Mouse (Mus musculus) frontal cortex, postnatal 10 days (tissue): ENCODE data around the gene Cd209a.
"Not testable (repeated sequence)": the region's sequence is repeated elsewhere in the genome, so short reads cannot be mapped to it uniquely, and the experiment has no call there.

Experiments
- DNase-seq, 2 experiments: peaks; one replicate each; pipeline ENCODE4 v3.0.0; 2022; ENCODE audit warnings: low spot score in 2 of 2, mixed read lengths in 1 of 2

Cd209a gene

DNA sequence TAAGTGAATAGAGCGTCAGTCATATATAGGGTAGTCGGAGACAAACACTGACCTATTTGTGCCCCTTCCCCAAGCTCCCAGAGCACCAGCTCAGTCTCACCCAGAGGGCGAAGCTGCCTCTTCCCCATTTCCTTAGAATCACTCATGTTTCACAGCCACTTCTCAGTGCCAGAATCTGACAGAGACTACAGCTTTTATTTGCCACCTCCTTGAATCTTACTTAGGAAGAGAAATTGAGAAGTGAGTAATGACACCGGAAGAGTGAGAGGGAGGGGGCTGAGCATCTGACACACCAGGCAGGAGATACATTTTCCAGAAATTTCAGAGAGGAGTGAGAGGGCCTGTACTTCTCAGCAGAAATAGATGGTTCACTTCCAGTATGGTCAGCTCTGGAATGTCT lies at the start of gene Cd209a:
Gene Cd209a (minus strand): TSS at position 224 of the 400 bp plus-strand sequence.
- DNase-seq, result no peak

DNA sequence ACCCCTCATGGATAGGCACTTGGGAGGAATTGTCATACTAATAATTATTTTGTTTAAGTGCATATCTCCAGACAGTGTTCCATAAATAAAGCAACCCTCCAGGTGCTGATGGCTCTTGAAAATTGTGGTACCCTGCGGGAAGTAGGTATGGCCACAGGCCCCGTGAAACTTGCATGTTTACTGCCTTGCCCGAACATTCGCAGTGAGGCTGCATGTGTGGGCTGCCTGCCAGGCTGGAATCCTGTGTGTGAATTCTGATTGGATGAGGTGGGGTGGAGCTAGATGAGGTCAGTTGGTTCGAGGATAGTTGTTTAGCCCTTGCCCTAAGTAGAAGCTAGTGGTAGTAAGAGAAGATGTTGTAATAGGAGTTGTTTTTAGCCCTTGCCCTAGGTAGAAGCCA lies 19.9 kb upstream of the Cd209a start:
- DNase-seq, result not testable (repeated sequence)

DNA sequence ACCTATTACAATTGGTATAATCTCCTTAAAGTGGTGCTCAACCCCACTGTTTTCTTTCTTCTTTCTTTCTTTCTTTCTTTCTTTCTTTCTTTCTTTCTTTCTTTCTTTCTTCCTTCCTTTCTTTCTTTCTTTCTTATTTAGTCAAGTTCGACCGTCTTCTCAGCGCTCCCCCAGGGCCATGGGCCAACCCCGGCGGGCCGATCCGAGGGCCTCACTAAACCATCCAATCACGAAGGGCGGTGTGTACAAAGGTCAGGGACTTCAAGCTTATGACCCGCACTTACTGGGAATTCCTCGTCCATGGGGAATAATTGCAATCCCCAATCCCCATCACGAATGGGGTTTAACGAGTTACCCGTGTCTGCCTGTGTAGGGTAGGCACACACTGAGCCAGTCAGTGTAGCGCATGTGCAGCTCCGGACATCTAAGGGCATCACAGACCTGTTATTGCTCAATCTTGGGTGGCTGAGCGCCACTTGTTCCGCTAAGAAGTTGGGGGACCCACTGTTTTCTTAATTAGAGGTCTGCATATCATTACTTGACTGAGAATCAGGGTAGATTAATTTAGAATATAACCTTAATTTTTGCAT lies 5.6 kb upstream of the Cd209a start:
- peak in 1 of 2 experiments; percentile 26 for DNase-seq

DNA sequence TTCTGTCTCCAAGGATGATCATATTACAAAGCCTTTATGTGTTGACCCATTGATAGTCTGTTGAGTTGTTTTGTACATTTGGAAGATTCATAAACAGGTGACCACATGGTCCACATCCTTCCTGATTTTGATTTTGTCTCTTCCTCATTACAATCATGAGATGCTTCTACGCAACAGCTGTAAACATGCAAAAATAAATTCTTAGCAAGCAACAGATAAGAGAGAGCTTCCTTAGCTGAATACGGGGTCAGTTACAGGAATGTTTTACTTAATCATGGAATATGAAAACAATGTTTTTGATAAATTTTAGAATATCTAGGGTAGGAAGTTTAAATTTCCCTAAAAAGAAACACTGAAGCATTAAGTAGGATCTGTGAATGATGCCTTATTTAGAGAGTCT lies 11.8 kb downstream of the Cd209a start:
- no peak for DNase-seq

DNA sequence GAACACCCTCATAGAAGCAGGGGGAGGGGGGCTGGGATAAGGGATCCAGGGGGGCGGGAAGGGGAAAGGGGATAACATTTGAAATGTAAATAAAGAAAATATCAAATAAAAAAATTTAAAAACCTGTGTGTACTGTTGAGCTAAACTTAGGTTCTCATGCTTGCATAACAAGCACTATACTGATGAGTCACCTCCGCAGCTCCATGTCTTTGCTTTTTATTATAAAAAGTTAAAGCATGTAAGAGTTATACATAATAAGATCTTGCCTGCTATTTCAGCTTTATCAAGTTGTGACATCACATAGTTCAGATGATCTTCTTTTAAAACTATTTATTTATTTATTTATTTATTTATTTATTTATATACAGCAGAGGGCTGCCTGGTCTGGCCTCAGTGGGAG lies 13.2 kb downstream of the Cd209a start:
- DNase-seq, result no peak

DNA sequence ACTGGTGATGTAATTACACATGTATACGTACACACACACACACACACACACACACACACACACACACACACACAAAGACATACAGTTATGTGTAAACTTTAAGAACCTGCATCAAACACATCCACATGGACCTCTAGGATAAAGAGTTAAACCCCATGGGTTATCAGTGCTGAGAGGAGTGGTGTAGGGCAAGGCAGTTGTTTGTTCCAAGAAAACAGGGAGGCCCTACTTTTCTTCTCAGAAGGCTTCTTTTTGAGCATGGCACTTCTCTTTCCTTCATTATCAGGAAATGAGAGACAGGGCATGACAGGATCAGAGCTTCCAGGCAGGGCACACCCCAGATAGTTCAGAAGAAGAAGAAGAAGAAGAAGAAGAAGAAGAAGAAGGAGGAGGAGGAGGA lies 14.7 kb downstream of the Cd209a start:
- no peak for DNase-seq

DNA sequence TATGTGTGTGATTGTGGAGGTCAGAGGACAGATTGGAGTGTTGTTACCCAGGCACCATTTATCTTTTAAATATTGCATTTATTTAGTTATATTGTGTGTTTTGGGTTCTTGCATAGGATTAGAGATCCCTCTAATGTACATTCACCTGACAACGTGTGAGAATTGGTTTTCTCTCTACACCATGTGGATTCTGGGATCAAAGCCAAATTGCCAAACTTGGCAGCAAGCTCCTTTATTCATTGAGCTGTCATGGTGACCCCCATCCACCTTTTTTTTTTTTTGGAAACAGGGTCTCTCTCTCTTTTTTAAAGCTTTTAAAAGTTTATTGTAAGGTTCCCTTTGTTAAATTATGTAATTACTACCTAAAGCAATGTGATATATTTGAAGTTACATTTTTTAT lies 27.7 kb downstream of the Cd209a start:
- DNase-seq, result no peak

DNA sequence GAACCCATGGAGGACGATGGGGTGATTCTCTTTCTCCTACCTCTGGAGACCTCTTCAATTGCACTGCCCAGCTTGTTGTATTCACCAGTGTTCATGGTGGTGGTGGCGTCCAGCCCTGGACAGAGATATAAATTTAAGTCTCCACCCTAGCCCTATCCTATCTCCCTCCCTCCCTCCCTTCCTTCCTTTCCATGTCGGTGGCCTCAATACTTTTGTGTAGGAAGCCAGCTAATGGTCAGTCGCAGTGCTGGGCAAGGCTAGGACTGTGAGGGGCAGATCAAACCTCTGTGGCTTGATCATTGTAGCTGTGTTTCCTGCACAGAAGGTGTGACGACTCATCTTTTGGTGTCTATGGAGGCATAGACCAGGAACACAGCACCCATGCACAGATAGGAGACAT lies 28.2 kb downstream of the Cd209a start, which contains the start of gene Clec4g:
Gene Clec4g (minus strand): TSS at position 101 of the 400 bp plus-strand sequence.
- DNase-seq, result no peak

DNA sequence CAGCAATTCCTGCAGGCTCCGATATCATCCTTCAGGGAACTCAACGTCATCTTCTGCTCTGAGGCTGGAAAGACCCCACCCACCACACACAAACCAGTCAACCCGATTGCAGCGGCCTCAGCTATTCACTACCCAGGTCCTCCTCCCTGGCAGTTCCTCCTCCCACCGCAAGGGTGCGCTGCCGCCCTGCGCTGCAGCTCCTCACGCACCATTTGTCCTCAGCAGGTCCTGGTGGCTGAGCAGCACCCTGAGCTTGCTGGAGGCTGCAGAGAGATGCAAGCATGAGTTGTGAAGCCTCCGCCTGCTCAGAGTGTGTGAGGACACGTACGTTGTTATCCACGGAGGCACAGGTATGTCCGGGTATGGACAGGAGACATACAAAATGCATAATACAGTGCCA lies 30.2 kb downstream of the Cd209a start:
- peak; percentile 27 to 44 for DNase-seq

DNA sequence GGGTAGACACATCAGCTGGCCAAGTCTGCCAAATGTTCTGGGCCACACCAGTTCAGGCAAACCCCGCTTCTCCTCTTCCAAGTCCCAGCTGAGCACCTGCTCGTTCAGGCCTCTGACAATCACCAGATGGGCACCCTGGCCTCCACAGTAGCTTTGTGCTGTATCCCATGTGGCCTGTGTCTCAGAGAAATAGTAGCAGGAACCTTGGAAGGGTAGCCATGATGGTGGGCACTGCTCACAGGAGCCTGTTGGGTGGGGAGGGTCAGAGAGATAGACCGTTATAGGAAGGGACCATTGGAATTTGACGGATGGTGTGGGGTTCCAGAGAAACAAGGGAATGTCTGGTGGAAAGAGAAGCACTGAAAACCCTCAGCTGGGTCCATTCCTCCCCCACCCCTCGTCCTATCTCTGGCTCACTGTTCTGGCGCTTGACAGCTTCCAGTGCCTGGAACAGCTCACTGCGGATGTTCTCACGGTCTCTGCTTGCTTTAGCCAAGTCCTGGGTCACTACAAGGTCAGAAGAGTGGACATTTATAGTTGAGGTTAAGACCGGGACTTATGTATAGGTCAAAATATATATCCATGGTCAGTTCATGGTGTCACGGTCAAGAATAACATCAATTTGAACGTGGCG lies 31.3 kb downstream of the Cd209a start:
- no peak for DNase-seq

DNA sequence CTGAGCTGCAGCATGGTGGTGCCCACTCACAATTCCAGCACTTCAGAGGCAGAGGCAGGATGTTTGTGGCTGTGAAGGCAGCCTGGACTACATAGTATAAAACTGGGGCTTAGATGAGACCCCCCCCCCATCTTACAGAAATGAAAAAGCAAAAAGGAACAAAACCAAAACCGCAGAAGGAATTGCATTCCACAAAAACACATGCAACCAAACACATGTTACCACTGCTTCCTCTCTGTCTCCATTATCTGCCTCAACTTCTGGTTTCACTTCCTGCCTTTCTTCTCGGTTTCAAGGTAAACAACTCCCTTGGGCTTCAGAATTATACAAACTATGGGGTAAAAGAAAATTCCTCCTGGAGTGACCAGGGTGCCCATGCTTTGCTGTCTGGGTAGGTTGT lies 37.1 kb downstream of the Cd209a start:
- DNase-seq, result no peak

DNA sequence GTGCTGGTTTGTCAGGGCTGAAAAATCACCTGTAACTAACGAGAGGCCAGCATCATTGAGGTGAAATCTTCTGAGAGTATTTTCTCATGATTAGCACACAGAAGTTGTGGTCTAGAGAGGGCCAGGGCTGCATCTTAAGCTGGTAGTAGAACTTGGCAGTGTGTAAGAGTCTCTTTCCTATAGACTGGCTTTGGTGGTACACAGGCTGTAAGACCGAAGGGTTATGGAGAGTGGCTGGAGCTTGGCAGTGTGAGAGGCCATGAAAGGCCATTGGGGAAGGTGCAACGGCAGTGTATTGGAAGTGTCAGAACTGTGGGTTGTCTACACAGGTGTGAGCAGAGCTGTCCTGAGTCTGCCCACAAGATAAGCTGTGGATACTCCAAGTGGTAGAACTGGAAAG lies 38.5 kb downstream of the Cd209a start:
- DNase-seq, result no peak

DNA sequence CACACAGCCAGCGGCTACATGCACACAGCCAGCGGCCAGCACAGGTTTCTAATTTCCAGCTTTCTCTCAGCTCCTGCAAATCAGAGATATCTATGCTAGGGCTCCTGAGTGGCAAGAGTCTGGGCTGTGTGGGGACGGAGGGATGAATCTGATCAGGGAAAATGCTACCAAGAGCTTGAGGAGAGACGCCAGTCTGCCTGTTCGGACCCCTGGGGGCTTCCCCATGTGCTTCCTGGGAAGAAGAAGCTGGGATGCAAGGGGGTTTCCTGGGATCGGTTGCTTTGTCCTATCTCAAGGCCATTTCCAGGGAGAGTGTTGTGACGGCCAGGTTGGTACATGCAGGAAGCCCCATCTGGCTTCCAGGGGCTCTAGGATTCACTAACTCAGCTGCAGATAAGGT lies 41.2 kb downstream of the Cd209a start:
- no peak for DNase-seq

DNA sequence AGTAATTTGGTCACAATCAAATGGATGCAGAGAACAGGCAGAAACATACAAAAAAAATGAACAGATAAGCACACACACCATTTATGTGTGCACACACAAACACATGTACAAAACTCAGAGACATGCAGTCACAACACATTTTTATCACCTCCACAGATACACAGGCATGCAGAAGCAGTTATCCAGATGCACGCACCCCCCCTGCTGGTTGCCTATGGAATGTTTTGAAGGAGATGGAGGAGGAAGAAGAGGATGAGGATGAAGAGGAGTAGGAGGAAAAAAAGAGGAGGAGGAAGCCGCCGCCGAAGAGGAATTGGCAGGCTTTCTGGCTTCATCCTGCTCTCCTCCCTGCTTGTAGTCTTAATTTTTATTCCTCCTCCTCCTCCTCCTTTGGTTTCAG lies 43.1 kb downstream of the Cd209a start:
- DNase-seq, result no peak

DNA sequence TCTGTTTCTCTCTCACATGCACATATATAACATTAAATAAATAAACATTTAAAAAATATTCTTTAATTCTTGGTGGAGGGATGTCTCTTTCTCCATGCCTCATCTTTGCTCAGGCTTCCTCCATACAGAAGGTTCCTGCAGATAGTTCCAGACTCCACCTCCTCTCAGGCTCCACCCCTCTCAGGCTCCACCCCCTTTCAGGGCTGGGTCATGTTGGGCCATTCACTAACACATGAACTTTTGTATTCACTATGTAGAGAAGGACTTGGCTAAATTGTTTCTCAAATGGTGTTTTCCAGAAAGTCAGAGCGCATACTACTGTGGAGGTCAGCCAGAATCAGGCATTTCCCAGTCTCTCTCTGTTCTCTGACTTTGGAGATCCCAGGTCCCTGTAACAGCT lies 47.3 kb downstream of the Cd209a start:
- no peak for DNase-seq

DNA sequence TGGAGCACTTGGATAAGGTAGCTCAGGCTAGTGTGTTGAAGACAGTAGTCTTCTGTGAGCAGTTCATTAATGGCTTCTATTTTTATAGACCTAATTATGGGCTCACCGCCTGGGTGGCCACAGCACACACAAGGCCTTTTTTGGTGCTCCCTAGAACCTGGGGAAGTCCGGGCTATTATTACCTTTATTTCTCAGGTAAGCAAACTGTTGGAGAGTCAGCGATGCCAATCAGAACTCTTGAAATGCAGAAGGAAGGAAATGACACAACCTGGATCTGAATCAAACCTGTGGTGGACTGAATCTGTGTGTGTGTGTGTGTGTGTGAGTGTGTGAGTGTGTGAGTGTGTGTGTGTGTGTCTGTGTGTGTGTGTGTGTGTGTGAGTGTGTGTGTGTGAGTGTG lies 54.7 kb downstream of the Cd209a start, which contains the start of gene Fcer2a:
Gene Fcer2a (minus strand): TSS at position 55 of the 400 bp plus-strand sequence.
- no peak for DNase-seq
